Mouse (Mus musculus) spleen, postnatal 10 days (tissue): ENCODE results near the gene Olfr632.
"Not testable (repeated sequence)": the region's sequence is repeated elsewhere in the genome, so short reads cannot be mapped to it uniquely, and the experiment has no call there.

Experiments used
- DNase-seq, 2 experiments: peaks; one replicate each; pipeline ENCODE4 v3.0.0; 2021 to 2022; ENCODE audit warnings: low spot score in 2 of 2

The Olfr632 gene

DNA sequence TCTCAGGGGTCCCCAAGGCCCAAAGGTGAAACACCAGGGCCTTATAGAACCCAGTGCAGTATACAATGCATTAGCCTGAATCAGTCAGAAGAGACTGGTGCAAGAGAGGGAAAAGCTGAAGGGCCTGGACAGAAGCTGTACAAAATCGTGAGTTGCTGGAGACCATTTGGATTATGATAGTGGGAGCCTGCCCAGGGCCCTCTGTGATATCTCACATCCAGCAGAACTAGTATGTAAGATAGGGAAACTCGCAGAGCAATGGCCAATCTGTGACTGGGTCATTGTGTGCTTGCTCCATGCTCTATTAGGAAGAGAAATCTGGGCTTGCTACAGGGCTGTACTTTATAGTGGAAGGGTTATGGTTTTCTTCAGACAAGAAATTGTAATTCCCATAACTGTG, at the start of gene Olfr632:
Olfr632 (plus strand) TSS at position 84 of the 400 bp plus-strand sequence.
- no peak for DNase-seq

- no peak for DNase-seq
Observed at GRCm38 (mm10) chr7:103886152-103886551, 48.0 kb upstream of the Olfr632 start, which contains the start of gene Olfr66. TSS of gene Olfr66 (minus strand) at chr7:103886252.

- DNase-seq, result no peak
Observed at GRCm38 (mm10) chr7:103894385-103894784, 39.8 kb upstream of the Olfr632 start, which contains the start of gene Olfr64. TSS of gene Olfr64 (minus strand) at chr7:103894485.

DNA sequence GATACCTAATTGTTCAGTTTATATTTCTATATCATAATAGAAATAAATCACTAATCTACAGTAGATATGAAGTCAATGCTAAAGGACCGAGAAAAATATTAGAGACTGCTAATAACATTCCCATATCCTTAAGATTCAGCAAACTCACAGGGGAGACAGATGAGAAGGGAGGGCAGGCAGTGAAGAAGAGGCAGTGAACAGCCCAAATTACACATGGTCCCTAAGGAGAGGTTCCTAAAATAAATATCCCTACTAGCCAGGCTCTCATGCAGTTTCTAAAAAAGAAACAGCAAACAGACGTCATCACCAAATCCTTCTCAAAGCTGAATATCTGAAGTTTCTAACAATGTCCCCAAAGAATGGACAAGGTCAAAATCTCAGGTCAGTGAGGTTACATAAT, 31.0 kb upstream of the Olfr632 start, which contains the start of gene Olfr65:
Olfr65 (plus strand) TSS at position 301 of the 400 bp plus-strand sequence.
- no peak for DNase-seq

GRCm38 (mm10) chr7:103910047-103910446, 24.1 kb upstream of the Olfr632 start:
- peak in 1 of 2 experiments; percentile 60 for DNase-seq

- DNase-seq, result peak in 1 of 2 experiments; percentile 57
Observed at GRCm38 (mm10) chr7:103912969-103913511, 21.1 kb upstream of the Olfr632 start.

DNA sequence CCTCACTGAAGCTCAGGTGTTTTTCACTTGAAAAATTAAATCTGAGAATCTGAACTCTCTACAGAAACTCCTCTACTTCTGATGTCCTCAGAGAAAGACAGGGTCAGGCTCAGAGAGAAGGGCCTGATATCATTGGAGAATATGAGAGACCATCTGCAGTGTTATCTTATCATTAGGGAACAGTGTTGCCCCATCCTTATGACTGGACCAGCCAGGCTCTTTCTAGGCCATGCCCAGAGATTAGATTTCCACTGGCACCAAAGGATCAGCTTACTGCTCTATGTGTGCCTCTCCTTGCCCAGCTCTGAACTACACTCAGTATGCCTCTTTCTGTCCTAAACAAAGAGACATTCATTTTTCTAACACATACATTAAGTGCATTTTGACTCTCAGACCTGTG, 18.8 kb upstream of the Olfr632 start:
- DNase-seq, result no peak

GRCm38 (mm10) chr7:103928525-103928924, 5.6 kb upstream of the Olfr632 start, which contains the start of gene Olfr631:
TSS of gene Olfr631 (plus strand) at chr7:103928825.
- no peak for DNase-seq

DNA sequence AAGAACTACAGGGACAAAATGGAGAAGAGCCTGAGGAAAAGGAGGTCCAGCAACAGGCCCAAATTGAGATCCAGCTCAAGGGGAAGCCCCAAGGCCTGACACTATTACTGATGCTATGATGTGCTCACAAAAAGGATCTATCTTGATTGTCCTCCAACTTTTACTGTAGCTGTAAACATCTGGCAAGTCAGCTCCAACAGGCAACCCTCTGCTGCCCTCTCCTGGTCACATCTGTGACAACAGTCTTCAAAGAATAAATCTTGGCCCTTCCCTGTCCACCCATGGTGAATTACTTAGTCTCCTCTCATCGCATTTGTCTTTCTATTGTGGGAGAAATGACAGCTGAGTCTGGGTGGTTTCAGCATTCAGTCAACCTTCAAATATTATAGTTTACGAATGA, 8.6 kb downstream of the Olfr632 start:
- peak; percentile 52 to 77 for DNase-seq

DNA sequence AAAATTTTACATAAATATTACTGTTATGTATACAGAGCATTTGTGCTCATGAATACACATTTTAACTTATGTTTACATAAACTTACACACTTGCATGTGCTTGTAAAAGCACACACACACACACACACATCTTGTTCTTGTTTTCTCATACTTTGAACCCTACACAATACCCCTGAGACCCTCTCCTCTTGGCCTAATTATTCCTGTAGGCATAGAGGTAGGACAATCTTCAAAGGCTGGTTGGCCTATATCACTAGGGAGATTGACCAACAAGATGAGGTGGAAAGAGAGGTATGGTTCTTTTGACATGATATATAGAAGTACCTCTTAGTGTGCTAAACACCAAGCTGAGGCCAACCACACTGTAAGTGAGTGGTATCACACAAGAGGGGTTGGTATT, 10.0 kb downstream of the Olfr632 start, which contains the start of gene Olfr633:
Olfr633 (plus strand) TSS at position 301 of the 400 bp plus-strand sequence.
- no peak for DNase-seq

- not testable (repeated sequence) for DNase-seq
Observed at GRCm38 (mm10) chr7:103966873-103967272, 32.7 kb downstream of the Olfr632 start.

GRCm38 (mm10) chr7:103970852-103971251, 36.7 kb downstream of the Olfr632 start, which contains the start of gene Olfr635:
TSS of gene Olfr635 (plus strand) at chr7:103971152.
- DNase-seq, result no peak

- DNase-seq, result no peak
Observed at GRCm38 (mm10) chr7:103971782-103972181, 37.6 kb downstream of the Olfr632 start.
